Mouse (Mus musculus): ENCODE data around the gene Chchd1. TPM values are rescaled to one million over a fixed set of nuclear protein-coding genes. Genes with fewer than 3 reads are reported as not detected.

Gene Chchd1
- total and polyA plus RNA-seq, 2 experiments from 2014 or later = 159 to 243 TPM

- peak; percentile 76 for ATAC-seq (ENCODE audit: insufficient read depth, low read depth)
- no peak overlapping the region for H3K4me2 ChIP-seq (ENCODE audit: low read depth, low read length)
- peak; percentile 59 for DNase-seq (ENCODE audit: low spot score)
These were observed 11.0 kb downstream of the Chchd1 start for GRCm38 (mm10) chr14:20713832-20714231.

GRCm38 (mm10) chr14:20718443-20718842 is 15.6 kb downstream of the Chchd1 start:
- Histone ChIP-seq H3K27me3 (ENCODE audit: control insufficient read depth, insufficient read depth, low read length) (no peaks in the 10 kb centered on the region), H3K4me2 (ENCODE audit: low read depth, low read length) (no peak overlapping the region), H3K36me3 (replicated peaks; ENCODE audit: control insufficient read depth, insufficient read depth, low read length) (peaks cover 99% of the 10 kb centered on the region), H3K27ac (ENCODE audit: low read depth) (no peak overlapping the region), H3K9me3 (replicated peaks; ENCODE audit: control insufficient read depth, low read length) (no peaks in the 10 kb centered on the region), H3K9ac (replicated peaks; ENCODE audit: low read depth, low read length) (no peak overlapping the region), H3K4me3 (ENCODE audit: low read depth, low read length) (no peak overlapping the region), H3K4me1 (ENCODE audit: control insufficient read depth, insufficient read depth) (no peaks in the 10 kb centered on the region)
- DNase-seq (ENCODE audit: low spot score) (no peak), ATAC-seq (ENCODE audit: insufficient read depth, low read depth) (no peak)
- TF ChIP-seq CTCF (IDR thresholded peaks at IDR 0.05; ENCODE audit: low read depth) = no peak
- TF ChIP-seq EP300 (IDR thresholded peaks at IDR 0.05; ENCODE audit: low read depth) = no peak
- WGBS = 84% methylated on average over 10 of the region's 10 CpGs

More at GRCm38 (mm10) chr14:20713832-20714231, 11.0 kb downstream of the Chchd1 start:
- Histone ChIP-seq H3K27me3 (ENCODE audit: control insufficient read depth, insufficient read depth, low read length) (no peaks in the 10 kb centered on the region), H3K9ac (replicated peaks; ENCODE audit: low read depth, low read length) (peak overlapping the region; percentile 47; the same call in 1 of the 2 replicates), H3K4me1 (ENCODE audit: control insufficient read depth, insufficient read depth) (peaks cover 5% of the 10 kb centered on the region), H3K36me3 (replicated peaks; ENCODE audit: control insufficient read depth, insufficient read depth, low read length) (peaks cover 89% of the 10 kb centered on the region), H3K27ac (ENCODE audit: low read depth) (peak overlapping the region; percentile 73), H3K4me3 (ENCODE audit: low read depth, low read length) (no peak overlapping the region), H3K9me3 (replicated peaks; ENCODE audit: control insufficient read depth, low read length) (no peaks in the 10 kb centered on the region)
- TF ChIP-seq EP300 (IDR thresholded peaks at IDR 0.05; ENCODE audit: low read depth) = no peak
- no peak for TF ChIP-seq CTCF (IDR thresholded peaks at IDR 0.05; ENCODE audit: low read depth)
- WGBS = 24% methylated on average over 11 of the region's 11 CpGs

- Histone ChIP-seq H3K4me1 (ENCODE audit: control insufficient read depth, insufficient read depth) (no peaks in the 10 kb centered on the region), H3K36me3 (replicated peaks; ENCODE audit: control insufficient read depth, insufficient read depth, low read length) (peaks cover 98% of the 10 kb centered on the region), H3K9me3 (replicated peaks; ENCODE audit: control insufficient read depth, low read length) (no peaks in the 10 kb centered on the region), H3K27ac (ENCODE audit: low read depth) (no peak overlapping the region), H3K9ac (replicated peaks; ENCODE audit: low read depth, low read length) (no peak overlapping the region), H3K27me3 (ENCODE audit: control insufficient read depth, insufficient read depth, low read length) (no peaks in the 10 kb centered on the region), H3K4me3 (ENCODE audit: low read depth, low read length) (no peak overlapping the region), H3K4me2 (ENCODE audit: low read depth, low read length) (no peak overlapping the region)
- no peak for DNase-seq (ENCODE audit: low spot score)
- 91% methylated on average over 12 of the region's 12 CpGs for WGBS
- no peak for ATAC-seq (ENCODE audit: insufficient read depth, low read depth)
- no peak for TF ChIP-seq EP300 (IDR thresholded peaks at IDR 0.05; ENCODE audit: low read depth)
- TF ChIP-seq CTCF (IDR thresholded peaks at IDR 0.05; ENCODE audit: low read depth) = no peak
These were observed 17.0 kb downstream of the Chchd1 start for GRCm38 (mm10) chr14:20719767-20720166.

GRCm38 (mm10) chr14:20721371-20721770 is 18.6 kb downstream of the Chchd1 start:
- no peak overlapping the region for H3K27ac ChIP-seq (ENCODE audit: low read depth)
- H3K4me3 ChIP-seq (ENCODE audit: low read depth, low read length) = no peak overlapping the region
- 80% methylated on average over 4 of the region's 4 CpGs for WGBS
- no peaks in the 10 kb centered on the region for H3K9me3 ChIP-seq (replicated peaks; ENCODE audit: control insufficient read depth, low read length)
- 0 out of 2 replicates have a peak, but pooled peaks cover 6% of the 10 kb centered on the region for H3K4me1 ChIP-seq (ENCODE audit: control insufficient read depth, insufficient read depth)
- H3K4me2 ChIP-seq (ENCODE audit: low read depth, low read length) = no peak overlapping the region
- peaks cover 98% of the 10 kb centered on the region for H3K36me3 ChIP-seq (replicated peaks; ENCODE audit: control insufficient read depth, insufficient read depth, low read length)
- no peak for ATAC-seq (ENCODE audit: insufficient read depth, low read depth)
- DNase-seq (ENCODE audit: low spot score) = no peak
- TF ChIP-seq EP300 (IDR thresholded peaks at IDR 0.05; ENCODE audit: low read depth) = no peak
- TF ChIP-seq CTCF (IDR thresholded peaks at IDR 0.05; ENCODE audit: low read depth) = no peak
- no peak overlapping the region for H3K9ac ChIP-seq (replicated peaks; ENCODE audit: low read depth, low read length)
- H3K27me3 ChIP-seq (ENCODE audit: control insufficient read depth, insufficient read depth, low read length) = no peaks in the 10 kb centered on the region

GRCm38 (mm10) chr14:20723006-20723405 is 20.2 kb downstream of the Chchd1 start:
- TF ChIP-seq EP300 (IDR thresholded peaks at IDR 0.05; ENCODE audit: low read depth) (no peak), CTCF (IDR thresholded peaks at IDR 0.05; ENCODE audit: low read depth) (no peak)
- Histone ChIP-seq H3K9me3 (replicated peaks; ENCODE audit: control insufficient read depth, low read length) (no peaks in the 10 kb centered on the region), H3K9ac (replicated peaks; ENCODE audit: low read depth, low read length) (no peak overlapping the region), H3K4me3 (ENCODE audit: low read depth, low read length) (no peak overlapping the region), H3K27me3 (ENCODE audit: control insufficient read depth, insufficient read depth, low read length) (no peaks in the 10 kb centered on the region), H3K4me1 (ENCODE audit: control insufficient read depth, insufficient read depth) (0 out of 2 replicates have a peak, but pooled peaks cover 6% of the 10 kb centered on the region), H3K4me2 (ENCODE audit: low read depth, low read length) (no peak overlapping the region), H3K27ac (ENCODE audit: low read depth) (no peak overlapping the region), H3K36me3 (replicated peaks; ENCODE audit: control insufficient read depth, insufficient read depth, low read length) (peaks cover 98% of the 10 kb centered on the region)
- DNase-seq (ENCODE audit: low spot score) (no peak), ATAC-seq (ENCODE audit: insufficient read depth, low read depth) (no peak)
- WGBS = 84% methylated on average over 12 of the region's 12 CpGs

- ATAC-seq (ENCODE audit: insufficient read depth, low read depth) (no peak), DNase-seq (ENCODE audit: low spot score) (peak; percentile 46)
- Histone ChIP-seq H3K27ac (ENCODE audit: low read depth) (no peak overlapping the region), H3K27me3 (ENCODE audit: control insufficient read depth, insufficient read depth, low read length) (no peaks in the 10 kb centered on the region), H3K36me3 (replicated peaks; ENCODE audit: control insufficient read depth, insufficient read depth, low read length) (peaks cover 98% of the 10 kb centered on the region), H3K4me2 (ENCODE audit: low read depth, low read length) (no peak overlapping the region), H3K4me1 (ENCODE audit: control insufficient read depth, insufficient read depth) (0 out of 2 replicates have a peak, but pooled peaks cover 6% of the 10 kb centered on the region), H3K9me3 (replicated peaks; ENCODE audit: control insufficient read depth, low read length) (no peaks in the 10 kb centered on the region), H3K9ac (replicated peaks; ENCODE audit: low read depth, low read length) (no peak overlapping the region), H3K4me3 (ENCODE audit: low read depth, low read length) (no peak overlapping the region)
- 9% methylated on average over 5 of the region's 5 CpGs for WGBS
- TF ChIP-seq EP300 (IDR thresholded peaks at IDR 0.05; ENCODE audit: low read depth) = no peak
- TF ChIP-seq CTCF (IDR thresholded peaks at IDR 0.05; ENCODE audit: low read depth) = peak; percentile 74
These were observed 21.2 kb downstream of the Chchd1 start for GRCm38 (mm10) chr14:20724043-20724442.
